Mouse (Mus musculus): ENCODE results near the gene Gm4869. TPM values are rescaled to one million over a fixed set of nuclear protein-coding genes. Genes with fewer than 3 reads are reported as not detected.
A peak's percentile ranks its signal among the peaks of the same experiment; 100 is the strongest.
"Not testable (repeated sequence)": the region's sequence is repeated elsewhere in the genome, so short reads cannot be mapped to it uniquely, and the experiment has no call there.

Gm4869 gene
- not detected in 2 replicates for total RNA-seq (2014; fragmentation: Nextera tagmentation)
- not detected in 2 replicates for total RNA-seq (2017)

DNA sequence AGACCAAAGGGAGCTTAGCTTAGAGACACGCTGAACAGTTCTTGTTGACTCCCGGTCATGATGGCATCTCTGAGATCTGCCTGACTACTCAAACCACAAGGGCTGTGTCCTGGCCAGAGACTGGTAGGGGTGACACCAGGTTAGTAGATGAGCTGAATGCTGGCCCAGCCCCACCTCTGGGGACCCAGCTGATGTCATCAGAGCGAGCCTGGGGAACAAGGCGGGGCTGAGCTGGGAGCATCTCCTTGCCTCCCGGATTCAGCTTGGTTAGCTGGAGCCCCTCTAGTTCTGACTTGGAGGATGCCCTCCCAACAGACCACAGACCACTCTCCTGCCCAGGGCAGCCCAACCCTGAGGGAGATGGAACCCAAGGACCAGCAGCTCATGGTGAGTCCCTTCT is at the start of gene Gm4869:
Gm4869 (plus strand) TSS at position 301 of the 400 bp plus-strand sequence.
- no peak for ATAC-seq (replicated peaks; ENCODE audit: poor library complexity, severe bottlenecking)

DNA sequence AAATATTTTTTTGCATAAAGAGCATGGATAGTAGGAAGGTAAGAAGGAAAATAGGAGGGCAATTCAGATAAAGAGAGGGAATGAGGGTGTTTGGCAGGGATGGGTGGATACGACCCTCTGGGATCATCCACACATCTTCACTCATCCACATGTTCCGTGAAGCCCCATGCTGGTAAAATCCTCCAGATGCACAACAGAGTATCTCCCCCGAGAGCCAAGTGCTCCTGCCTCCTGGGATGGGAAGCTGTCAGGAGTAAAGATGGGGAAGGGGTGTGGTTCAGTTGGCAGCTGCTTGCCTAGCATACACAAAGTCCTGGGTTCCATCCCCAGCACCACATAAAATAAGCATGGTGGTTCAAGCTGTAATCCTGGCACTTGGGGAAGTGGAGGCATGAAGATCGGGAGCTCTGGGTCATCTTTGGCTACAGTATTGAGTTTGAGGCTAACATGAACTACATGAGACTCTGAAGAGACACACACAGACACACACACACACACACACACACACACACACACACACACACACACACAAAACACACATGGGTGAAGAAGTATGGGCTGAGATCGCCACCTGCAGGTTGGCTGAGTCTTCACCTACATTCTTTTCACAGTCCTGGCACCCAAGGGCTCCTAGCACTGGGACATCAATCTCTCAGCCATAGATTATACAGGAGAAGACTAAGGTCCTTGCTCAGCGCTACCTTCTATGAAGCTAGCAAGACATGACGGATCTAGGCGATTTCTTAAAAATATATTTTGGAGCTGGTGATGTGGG is 49.1 kb upstream of the Gm4869 start:
- ATAC-seq (replicated peaks; ENCODE audit: poor library complexity, severe bottlenecking) = peak; percentile 74

GRCm38 (mm10) chr5:140402640-140403270 is 42.7 kb upstream of the Gm4869 start:
- ATAC-seq (replicated peaks; ENCODE audit: poor library complexity, severe bottlenecking) = no peak

GRCm38 (mm10) chr5:140405126-140405525 is 40.3 kb upstream of the Gm4869 start:
- ATAC-seq (replicated peaks; ENCODE audit: poor library complexity, severe bottlenecking) = no peak

GRCm38 (mm10) chr5:140406666-140407065 is 38.8 kb upstream of the Gm4869 start:
- ATAC-seq (replicated peaks; ENCODE audit: poor library complexity, severe bottlenecking) = peak; percentile 17; the same call in 1 of the 2 replicates

DNA sequence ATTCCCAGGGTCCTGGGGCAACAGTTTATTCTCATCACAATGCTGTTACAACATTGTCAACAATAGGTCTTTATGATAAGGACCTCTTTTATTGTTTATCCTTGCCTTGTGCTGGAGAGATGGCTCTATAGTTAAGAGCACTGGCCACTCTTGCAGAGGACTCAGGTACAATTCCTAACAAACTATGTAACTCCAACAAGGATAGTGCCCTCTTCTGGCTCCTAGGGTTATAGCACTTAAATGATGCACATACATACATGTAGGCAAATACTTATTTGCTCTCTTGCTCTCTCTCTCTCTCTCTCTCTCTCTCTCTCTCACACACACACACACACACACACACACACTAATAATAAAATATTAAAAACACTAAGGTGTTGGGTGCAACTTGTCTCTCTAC is 36.6 kb upstream of the Gm4869 start:
- no peak for ATAC-seq (replicated peaks; ENCODE audit: poor library complexity, severe bottlenecking)

DNA sequence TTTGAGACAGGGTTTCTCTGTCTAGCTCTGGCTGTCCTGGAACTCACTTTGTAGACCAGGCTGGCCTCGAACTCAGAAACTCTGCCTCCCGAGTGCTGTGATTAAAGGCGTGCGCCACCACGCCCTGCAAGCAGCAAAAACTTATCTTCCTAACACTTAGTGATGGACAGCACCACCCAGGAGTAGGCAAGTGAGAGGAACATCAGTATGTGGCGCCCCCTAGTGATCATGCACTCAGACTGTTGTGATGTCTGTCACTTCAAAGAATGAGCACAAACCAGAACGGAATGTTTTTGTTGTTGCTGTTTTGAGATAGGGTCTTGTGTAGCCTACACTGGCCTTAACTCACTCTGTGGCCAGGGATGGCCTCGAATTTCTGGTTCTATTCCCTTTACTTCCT is 34.1 kb upstream of the Gm4869 start:
- peak; percentile 84 for ATAC-seq (replicated peaks; ENCODE audit: poor library complexity, severe bottlenecking)

DNA sequence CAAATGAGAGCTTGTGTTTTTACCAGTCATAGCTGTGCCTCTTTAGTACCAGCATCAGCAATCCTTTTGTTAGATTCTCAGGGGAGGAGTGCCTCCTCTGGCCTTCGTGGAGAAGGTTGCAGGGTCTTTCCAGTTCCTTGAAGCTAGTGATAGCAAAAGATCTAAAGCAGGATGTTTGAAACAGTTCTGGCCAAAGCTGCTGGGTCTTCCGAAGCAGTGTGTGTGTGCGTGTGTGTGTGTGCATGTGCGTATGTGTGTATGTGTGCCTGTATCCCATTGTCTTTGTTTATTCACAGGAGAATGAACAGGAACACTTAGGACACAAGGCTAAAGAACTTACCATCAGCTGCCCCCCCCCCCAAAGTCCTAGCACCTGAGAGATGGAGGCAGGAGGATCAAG is 30.8 kb upstream of the Gm4869 start:
- ATAC-seq (replicated peaks; ENCODE audit: poor library complexity, severe bottlenecking) = no peak

DNA sequence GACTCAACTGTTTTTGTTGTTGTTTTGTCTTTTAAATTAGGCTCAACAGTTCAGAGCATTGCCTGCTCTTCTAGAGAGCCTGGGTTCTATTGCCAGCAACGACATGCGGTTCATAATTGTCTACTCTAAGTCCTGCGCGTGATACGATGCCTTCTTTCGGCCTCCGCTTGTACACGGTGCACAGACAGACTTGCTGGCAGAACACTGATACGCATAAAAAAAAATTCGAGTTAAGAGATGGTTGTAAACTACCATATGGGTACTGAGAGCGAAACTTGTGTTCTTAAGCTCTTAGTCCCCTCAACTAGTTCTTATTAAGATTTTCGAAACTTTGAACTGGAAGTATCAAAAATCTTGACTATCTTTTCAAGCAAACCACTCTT is 27.3 kb upstream of the Gm4869 start:
- no peak for ATAC-seq (replicated peaks; ENCODE audit: poor library complexity, severe bottlenecking)

DNA sequence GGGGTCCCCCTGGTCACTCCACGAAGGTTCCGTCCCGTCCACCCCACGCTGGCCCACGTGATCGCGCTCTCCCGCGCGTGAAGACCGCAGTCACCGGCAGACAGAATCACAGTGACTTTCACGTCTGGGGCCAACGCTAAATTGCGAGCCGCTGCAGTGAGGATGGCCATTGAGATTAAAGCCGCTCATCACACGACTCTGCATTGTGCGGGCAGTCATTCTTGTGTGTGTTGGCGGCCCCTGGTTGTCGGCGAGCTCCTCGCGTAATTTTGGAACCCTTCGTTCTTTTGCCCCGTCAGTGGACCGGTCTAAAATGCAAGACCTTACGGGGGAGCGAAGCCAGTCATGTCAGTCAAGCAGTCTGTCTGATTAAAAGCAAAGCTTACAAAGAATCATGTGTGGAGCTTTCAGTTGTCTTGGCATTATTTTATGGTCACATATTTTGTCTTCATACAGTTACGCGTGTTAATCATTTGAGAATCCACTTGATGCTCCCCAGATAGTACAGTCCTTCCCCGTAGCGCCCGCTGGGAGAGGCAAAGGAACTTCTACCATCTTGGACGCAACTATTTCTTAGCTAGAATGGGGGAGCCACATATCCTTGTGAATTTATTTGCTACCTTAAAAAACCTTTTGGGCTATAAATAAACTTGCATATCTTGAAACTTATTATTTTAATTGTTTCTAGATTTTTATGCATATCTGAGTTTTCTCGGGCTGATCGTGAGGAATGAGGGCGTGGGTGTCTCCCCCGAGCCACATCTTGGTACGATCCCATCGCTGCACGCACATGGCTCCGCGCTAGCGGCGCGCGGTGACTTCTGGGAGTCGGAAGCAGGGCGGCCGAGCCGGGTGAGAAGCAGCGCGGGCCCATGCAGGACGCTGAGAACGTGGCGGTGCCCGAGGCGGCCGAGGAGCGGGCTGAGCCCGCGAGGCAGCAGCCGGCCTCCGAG is 26.7 kb upstream of the Gm4869 start, which contains the start of gene Eif3b:
Eif3b (plus strand) TSS at position 840 of the 953 bp plus-strand sequence.
- ATAC-seq (replicated peaks; ENCODE audit: poor library complexity, severe bottlenecking) = peak; percentile 84

DNA sequence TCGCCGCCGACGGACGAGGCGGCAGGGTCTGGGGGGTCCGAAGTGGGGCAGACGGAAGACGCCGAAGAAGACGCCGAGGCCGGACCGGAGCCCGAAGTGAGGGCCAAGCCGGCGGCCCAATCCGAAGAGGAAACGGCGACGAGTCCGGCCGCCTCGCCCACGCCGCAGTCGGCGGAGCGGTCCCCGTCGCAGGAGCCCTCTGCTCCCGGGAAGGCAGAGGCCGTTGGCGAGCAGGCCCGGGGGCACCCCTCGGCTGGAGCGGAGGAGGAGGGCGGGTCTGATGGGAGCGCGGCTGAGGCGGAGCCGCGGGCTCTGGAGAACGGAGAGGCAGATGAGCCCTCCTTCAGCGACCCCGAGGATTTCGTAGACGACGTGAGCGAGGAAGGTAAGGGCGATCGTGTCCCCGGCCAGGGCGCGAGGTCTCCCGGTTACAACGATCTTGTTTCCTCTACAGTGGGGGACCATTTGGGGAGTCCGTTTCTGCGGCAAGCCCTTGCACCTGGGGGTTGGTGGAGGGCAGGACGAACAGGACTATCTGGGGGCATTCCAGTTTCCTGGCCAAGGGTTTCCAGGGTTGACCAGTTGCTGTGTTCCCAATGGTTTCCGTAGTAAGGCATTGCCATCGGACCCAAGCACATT is 25.9 kb upstream of the Gm4869 start:
- peak; percentile 28 for ATAC-seq (replicated peaks; ENCODE audit: poor library complexity, severe bottlenecking)

- no peak for ATAC-seq (replicated peaks; ENCODE audit: poor library complexity, severe bottlenecking)
Observed at GRCm38 (mm10) chr5:140420616-140421015, 24.8 kb upstream of the Gm4869 start.

DNA sequence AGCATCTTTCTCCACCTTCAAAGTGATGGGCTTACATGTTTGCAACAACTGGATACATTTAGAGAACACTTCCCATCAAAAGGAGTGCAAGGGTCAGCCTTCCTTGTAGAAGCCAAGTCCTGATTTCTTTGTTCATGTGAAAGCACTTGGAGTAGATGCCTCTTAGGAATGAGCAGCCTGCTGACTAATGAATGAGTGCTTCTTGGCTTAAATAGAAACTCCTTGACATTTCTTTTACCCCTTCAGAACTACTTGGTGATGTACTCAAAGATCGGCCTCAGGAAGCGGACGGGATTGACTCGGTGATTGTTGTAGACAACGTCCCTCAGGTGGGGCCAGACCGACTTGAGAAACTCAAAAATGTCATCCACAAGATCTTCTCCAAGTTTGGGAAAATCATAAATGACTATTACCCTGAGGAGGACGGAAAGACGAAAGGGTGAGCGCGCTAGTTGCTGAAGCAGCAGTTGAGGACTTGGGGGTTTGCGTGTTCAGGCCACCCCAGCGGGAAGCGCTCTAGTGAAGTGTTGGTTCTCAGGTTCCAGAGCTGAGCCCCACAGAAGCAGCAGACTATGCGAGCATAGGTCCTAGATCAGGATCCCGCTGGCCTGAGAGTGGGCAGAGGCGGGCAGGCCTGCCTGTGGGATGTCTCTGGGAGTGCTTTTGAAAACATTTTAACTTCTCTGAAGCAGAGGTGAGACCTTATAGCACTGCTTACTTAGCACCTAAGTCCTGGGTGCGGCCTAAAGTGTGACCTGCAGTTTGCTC is 20.2 kb upstream of the Gm4869 start:
- no peak for ATAC-seq (replicated peaks; ENCODE audit: poor library complexity, severe bottlenecking)

GRCm38 (mm10) chr5:140439117-140439516 is 6.3 kb upstream of the Gm4869 start:
- not testable (repeated sequence) for ATAC-seq (replicated peaks; ENCODE audit: poor library complexity, severe bottlenecking)

DNA sequence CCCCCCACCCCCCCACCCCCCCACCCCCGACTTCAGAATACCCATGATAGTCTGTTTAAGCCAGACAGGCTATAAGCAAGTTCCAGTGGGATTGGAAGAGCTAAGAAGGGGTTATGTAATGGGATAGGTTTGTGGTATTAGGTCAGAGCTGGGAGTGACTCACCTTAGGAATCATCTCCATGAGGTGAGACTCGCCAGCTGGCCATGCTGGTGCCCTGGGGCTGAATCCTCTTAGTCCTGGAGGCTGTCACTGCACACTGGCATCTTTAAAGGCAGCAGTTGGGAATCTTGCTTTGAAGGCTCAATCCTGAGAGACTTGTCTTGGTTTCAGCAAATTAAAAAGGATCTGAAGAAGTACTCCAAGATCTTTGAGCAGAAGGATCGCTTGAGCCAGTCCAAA is 4.0 kb upstream of the Gm4869 start:
- ATAC-seq (replicated peaks; ENCODE audit: poor library complexity, severe bottlenecking) = no peak

DNA sequence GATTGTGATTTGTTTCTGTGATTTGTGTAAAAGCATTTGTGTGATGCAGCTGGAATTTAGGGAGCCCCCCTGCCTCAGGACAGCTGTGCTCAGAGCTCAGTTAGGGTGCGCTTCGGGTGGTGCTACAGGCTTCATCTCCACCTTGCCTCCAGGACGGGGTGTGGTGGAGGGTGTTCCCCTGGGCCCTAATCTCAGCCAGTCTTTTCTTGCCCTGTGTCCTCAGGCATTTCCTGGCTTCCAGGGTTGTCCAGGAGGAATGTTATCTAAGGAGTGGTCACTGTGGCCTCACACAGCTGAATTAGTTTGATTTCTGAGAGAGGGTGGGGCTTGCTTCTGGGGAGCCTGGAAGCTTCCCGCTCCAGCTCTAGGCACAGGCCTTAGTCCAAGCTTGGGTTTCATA is 1.4 kb upstream of the Gm4869 start:
- no peak for ATAC-seq (replicated peaks; ENCODE audit: poor library complexity, severe bottlenecking)

DNA sequence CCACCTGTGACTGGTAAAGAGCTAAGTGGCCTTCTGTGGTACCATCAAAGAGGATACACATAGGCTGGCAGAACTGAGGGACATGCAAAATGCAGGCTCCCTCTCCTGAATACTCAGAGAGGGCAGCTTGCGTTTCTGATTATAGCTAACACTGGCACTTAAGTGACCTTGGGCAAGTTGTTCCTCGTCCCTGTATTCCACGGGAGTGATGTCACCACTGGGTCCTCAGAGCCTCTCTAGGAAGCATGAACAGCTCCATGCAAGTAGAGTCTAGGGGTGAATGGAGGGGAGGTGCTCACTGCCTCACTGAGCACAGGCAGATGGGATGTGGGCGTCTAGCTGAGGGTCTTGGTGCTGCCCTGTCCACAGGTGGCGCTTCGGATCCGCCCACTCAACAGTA is 609 bp downstream of the Gm4869 start:
- no peak for ATAC-seq (replicated peaks; ENCODE audit: poor library complexity, severe bottlenecking)

GRCm38 (mm10) chr5:140454488-140454887 is 9.0 kb downstream of the Gm4869 start:
- ATAC-seq (replicated peaks; ENCODE audit: poor library complexity, severe bottlenecking) = no peak

GRCm38 (mm10) chr5:140455466-140455865 is 10.0 kb downstream of the Gm4869 start:
- ATAC-seq (replicated peaks; ENCODE audit: poor library complexity, severe bottlenecking) = no peak; the same call in 1 of the 2 replicates
